Mouse (Mus musculus): ENCODE measurements around the gene Cog1. TPM values are rescaled to one million over a fixed set of nuclear protein-coding genes. Genes with fewer than 3 reads are reported as not detected.

Gene Cog1
- total RNA-seq, 1 experiment from 2014 or later: 36.3 TPM

Other genes starting within 250 kb of the Cog1 start
- gene Sstr2, start 29.8 kb upstream of the Cog1 start, total RNA-seq (2017): not detected in 2 replicates
- 3.3 and 3.9 TPM in 2 replicates for gene Slc39a11, start 910 bp downstream of the Cog1 start, total RNA-seq (2017)
- gene Fam104a, start 35.0 kb downstream of the Cog1 start, total RNA-seq (2017): 34.7 and 39.0 TPM in 2 replicates
- gene D11Wsu47e, start 35.2 kb downstream of the Cog1 start, total RNA-seq (2017): 32.9 and 36.5 TPM in 2 replicates
- gene Cpsf4l, start 60.8 kb downstream of the Cog1 start, total RNA-seq (2017): not detected in 2 replicates
- 14.5 and 17.9 TPM in 2 replicates for gene Cdc42ep4, start 102.7 kb downstream of the Cog1 start, total RNA-seq (2017)